Mouse (Mus musculus): ENCODE data around the gene Arhgef38. TPM values are rescaled to one million over a fixed set of nuclear protein-coding genes. Genes with fewer than 3 reads are reported as not detected.
A peak's percentile ranks its signal among the peaks of the same experiment; 100 is the strongest.

The Arhgef38 gene
- total RNA-seq (2014; rRNA removed) (0.15 and 0.33 TPM in 2 replicates), polyA plus RNA-seq (2015; fragmentation: Nextera tagmentation; extraction: Ambion mirVana) (0.05 and 0.12 TPM in 2 replicates)

DNA sequence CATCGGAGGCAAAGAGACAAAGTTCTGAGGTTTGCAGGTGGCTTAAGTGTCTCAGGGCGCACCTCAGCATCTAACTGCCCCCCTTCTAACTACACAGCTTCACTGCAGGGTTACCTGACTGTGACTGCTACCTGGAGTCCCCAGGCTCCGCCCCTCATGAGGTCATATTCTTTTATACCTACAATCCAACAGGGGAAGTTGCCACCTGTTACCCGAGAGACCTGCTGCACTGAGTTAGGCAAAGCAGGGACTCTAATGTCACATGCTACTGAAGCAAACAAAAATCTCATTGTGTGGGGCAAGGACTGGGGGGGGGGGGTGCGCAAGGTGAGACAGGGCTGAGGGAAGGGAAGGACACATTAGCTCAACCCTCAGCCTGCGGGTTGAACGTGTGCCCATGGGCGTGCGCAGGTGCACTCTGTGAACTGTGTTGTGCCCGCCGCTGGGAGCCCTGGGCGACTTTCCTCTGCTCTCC is at the start of gene Arhgef38:
Gene Arhgef38 (minus strand): TSS at position 129 of the 475 bp plus-strand sequence.
- H3K9ac ChIP-seq: no peak within 1 kb of the TSS
- 59% methylated on average over 11 of the region's 12 CpGs for WGBS
- no peaks in the 10 kb centered on the region for H3K36me3 ChIP-seq (ENCODE audit: insufficient read depth)
- H3K4me1 ChIP-seq (ENCODE audit: insufficient read depth): no peaks in the 10 kb centered on the region
- no peak for ATAC-seq
- no peak within 1 kb of the TSS for H3K4me2 ChIP-seq (ENCODE audit: low read depth)
- no peaks in the 10 kb centered on the region for H3K9me3 ChIP-seq (ENCODE audit: low read length)
- no peak within 1 kb of the TSS for H3K27ac ChIP-seq (ENCODE audit: low read depth, low read length)
- no peaks in the 10 kb centered on the region for H3K27me3 ChIP-seq (ENCODE audit: insufficient read depth, low read length)
- no peak within 1 kb of the TSS for H3K4me3 ChIP-seq (ENCODE audit: low read depth, low read length)
- DNase-seq: no peak
- TF ChIP-seq CTCF (IDR thresholded peaks at IDR 0.05; ENCODE audit: low read depth): no peak

DNA sequence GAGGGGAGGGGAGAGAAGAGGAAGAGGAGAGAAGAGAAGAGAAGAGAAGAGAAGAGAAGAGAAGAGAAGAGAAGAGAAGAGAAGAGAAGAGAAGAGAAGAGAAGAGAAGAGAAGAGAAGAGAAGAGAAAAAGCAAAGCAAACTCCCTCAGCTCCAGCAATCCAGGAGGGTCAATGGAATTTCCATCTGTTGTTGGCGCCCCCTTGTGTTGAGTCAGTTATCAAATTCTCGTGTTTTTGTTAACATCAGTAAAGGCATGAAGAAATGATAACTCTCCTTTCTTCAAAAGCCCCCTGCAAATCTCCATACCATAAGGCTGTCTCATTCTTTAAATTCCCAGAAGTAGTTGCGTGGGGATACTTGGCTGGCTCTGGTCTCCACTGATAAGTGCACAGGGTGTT is 37.1 kb upstream of the Arhgef38 start:
- DNase-seq: peak; percentile 73
- WGBS: 21% methylated on average over 3 of the region's 3 CpGs
- ATAC-seq: no peak
- no peak overlapping the region for H3K4me2 ChIP-seq (ENCODE audit: low read depth)
- peak; percentile 62 for TF ChIP-seq CTCF (IDR thresholded peaks at IDR 0.05; ENCODE audit: low read depth)
- H3K27ac ChIP-seq (ENCODE audit: low read depth, low read length): no peak overlapping the region
- no peak overlapping the region for H3K4me3 ChIP-seq (ENCODE audit: low read depth, low read length)
- H3K9me3 ChIP-seq (ENCODE audit: low read length): no peaks in the 10 kb centered on the region
- no peak overlapping the region for H3K9ac ChIP-seq
- H3K27me3 ChIP-seq (ENCODE audit: insufficient read depth, low read length): no peaks in the 10 kb centered on the region
- H3K4me1 ChIP-seq (ENCODE audit: insufficient read depth): no peaks in the 10 kb centered on the region
- no peaks in the 10 kb centered on the region for H3K36me3 ChIP-seq (ENCODE audit: insufficient read depth)

DNA sequence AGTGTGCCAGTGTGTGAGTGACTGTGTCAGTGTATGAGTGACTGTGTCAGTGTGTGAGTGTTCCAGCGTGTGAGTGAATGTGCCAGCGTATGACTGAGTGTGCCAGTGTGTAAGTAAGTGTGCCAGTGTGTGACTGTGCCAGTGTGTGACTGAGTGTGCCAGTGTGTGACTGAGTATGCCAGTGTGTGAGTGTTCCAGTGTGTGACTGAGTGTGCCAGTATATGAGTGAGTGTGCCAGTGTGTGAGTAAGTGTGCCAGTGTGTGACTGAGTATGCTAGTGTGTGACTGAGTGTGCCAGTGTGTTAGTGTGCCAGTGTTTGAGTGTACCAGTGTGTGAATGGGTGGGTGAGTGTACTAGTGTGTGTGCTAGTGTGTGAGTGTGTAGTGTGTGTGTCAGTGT is 24.1 kb upstream of the Arhgef38 start:
- Histone ChIP-seq H3K4me1 (ENCODE audit: insufficient read depth) (no peaks in the 10 kb centered on the region), H3K4me3 (ENCODE audit: low read depth, low read length) (no peak overlapping the region), H3K9ac (no peak overlapping the region), H3K27me3 (ENCODE audit: insufficient read depth, low read length) (no peaks in the 10 kb centered on the region), H3K4me2 (ENCODE audit: low read depth) (no peak overlapping the region), H3K27ac (ENCODE audit: low read depth, low read length) (no peak overlapping the region), H3K36me3 (ENCODE audit: insufficient read depth) (no peaks in the 10 kb centered on the region), H3K9me3 (ENCODE audit: low read length) (no peaks in the 10 kb centered on the region)
- no peak for ATAC-seq
- DNase-seq: no peak
- TF ChIP-seq CTCF (IDR thresholded peaks at IDR 0.05; ENCODE audit: low read depth): no peak
- WGBS: 93% methylated on average over 2 of the region's 2 CpGs

DNA sequence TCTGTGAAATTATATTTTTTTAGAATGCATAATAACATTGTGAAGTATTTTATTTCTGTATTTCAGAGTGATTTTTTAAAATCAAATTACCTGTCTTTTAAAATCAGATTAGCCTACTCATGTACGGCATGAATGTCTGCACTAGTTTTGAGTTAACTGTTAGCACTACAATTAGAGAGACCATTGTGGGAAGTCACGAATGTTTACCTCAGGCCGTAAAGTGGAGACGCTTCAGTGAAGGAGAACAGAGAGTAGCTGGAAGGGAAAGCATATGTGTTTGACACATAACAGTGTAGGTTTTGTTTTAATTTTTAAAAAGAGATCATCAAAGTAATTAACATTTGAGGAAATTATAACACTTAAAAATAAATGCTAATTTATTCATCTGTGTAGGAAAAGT is 21.1 kb upstream of the Arhgef38 start:
- no peaks in the 10 kb centered on the region for H3K27me3 ChIP-seq (ENCODE audit: insufficient read depth, low read length)
- DNase-seq: no peak
- no peak for ATAC-seq
- H3K4me2 ChIP-seq (ENCODE audit: low read depth): no peak overlapping the region
- no peaks in the 10 kb centered on the region for H3K4me1 ChIP-seq (ENCODE audit: insufficient read depth)
- WGBS: 58% methylated on average over 4 of the region's 4 CpGs
- no peak overlapping the region for H3K27ac ChIP-seq (ENCODE audit: low read depth, low read length)
- no peaks in the 10 kb centered on the region for H3K36me3 ChIP-seq (ENCODE audit: insufficient read depth)
- no peak overlapping the region for H3K9ac ChIP-seq
- no peak overlapping the region for H3K4me3 ChIP-seq (ENCODE audit: low read depth, low read length)
- no peak for TF ChIP-seq CTCF (IDR thresholded peaks at IDR 0.05; ENCODE audit: low read depth)
- no peaks in the 10 kb centered on the region for H3K9me3 ChIP-seq (ENCODE audit: low read length)

DNA sequence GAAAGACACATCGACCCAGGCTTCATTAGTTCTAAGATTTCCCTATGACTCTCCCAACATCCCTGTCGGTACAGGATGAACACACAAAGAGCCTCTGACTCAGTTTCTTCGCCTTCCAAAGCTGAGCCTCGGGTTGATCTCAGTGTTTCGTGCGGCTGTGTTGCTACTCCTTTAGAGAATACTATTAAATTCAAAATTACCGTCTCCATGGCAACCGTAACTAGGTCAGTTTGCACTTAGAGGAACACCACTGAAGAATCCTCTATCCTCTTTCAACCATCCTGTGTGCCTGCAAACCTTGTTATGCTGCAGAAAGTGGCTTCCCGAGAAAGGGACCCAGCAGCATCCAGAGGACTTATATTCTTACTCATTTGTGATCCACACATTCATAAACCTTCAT is 9.3 kb upstream of the Arhgef38 start:
- TF ChIP-seq CTCF (IDR thresholded peaks at IDR 0.05; ENCODE audit: low read depth): no peak
- Histone ChIP-seq H3K4me1 (ENCODE audit: insufficient read depth) (peaks cover 9% of the 10 kb centered on the region; the same call in 1 of the 2 replicates), H3K9ac (no peak overlapping the region), H3K4me2 (ENCODE audit: low read depth) (no peak overlapping the region), H3K4me3 (ENCODE audit: low read depth, low read length) (no peak overlapping the region), H3K36me3 (ENCODE audit: insufficient read depth) (no peaks in the 10 kb centered on the region), H3K9me3 (ENCODE audit: low read length) (no peaks in the 10 kb centered on the region), H3K27ac (ENCODE audit: low read depth, low read length) (peak overlapping the region; percentile 69), H3K27me3 (ENCODE audit: insufficient read depth, low read length) (no peaks in the 10 kb centered on the region)
- WGBS: 34% methylated on average over 9 of the region's 9 CpGs
- DNase-seq (peak; percentile 76), ATAC-seq (peak; percentile 91)

DNA sequence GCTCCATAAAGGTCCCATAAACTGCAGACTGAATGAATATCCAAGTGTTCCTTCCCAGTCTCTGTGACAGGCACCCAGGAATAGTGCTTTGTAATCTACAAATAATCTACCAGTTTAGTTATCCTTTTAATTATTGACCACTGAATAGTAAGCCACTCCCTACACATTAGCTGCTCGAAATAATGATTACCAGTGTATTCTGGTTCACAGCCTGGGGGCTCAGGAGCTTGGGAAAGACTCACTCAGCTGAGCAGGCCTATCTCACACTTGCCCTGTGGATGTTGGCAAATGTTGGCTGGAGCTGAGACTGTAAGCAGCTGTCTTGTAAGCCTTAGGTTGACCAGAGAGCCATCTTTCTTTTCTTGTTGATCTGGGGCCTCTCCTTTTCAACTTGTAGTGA is 7.2 kb upstream of the Arhgef38 start:
- 49% methylated on average over 1 of the region's 1 CpGs for WGBS
- no peak for TF ChIP-seq CTCF (IDR thresholded peaks at IDR 0.05; ENCODE audit: low read depth)
- Histone ChIP-seq H3K4me1 (ENCODE audit: insufficient read depth) (peaks cover 9% of the 10 kb centered on the region; the same call in 1 of the 2 replicates), H3K9me3 (ENCODE audit: low read length) (no peaks in the 10 kb centered on the region), H3K9ac (no peak overlapping the region), H3K4me2 (ENCODE audit: low read depth) (no peak overlapping the region), H3K36me3 (ENCODE audit: insufficient read depth) (no peaks in the 10 kb centered on the region), H3K4me3 (ENCODE audit: low read depth, low read length) (no peak overlapping the region), H3K27ac (ENCODE audit: low read depth, low read length) (no peak overlapping the region), H3K27me3 (ENCODE audit: insufficient read depth, low read length) (no peaks in the 10 kb centered on the region)
- DNase-seq (no peak), ATAC-seq (no peak)

DNA sequence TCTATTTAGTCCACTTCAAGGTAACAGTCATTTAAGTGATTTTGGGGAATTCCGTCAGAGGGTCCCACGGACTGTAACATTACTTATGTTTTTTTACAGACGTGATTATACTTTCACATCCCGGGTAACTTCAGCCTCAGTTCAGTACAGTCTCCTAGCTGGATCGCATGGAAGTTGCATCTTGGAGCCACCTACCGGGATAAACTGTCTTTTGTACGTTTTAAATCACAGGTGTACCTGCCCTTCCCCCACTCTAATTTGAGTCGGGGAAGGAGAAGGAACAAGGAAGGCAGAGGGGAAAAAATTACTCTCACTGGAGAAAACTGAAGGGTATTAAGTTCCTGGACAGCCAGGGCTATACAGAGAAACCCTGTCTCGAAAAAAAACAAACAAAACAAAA is 756 bp downstream of the Arhgef38 start:
- no peaks in the 10 kb centered on the region for H3K9me3 ChIP-seq (ENCODE audit: low read length)
- no peak overlapping the region for H3K27ac ChIP-seq (ENCODE audit: low read depth, low read length)
- TF ChIP-seq CTCF (IDR thresholded peaks at IDR 0.05; ENCODE audit: low read depth): no peak
- no peaks in the 10 kb centered on the region for H3K27me3 ChIP-seq (ENCODE audit: insufficient read depth, low read length)
- H3K4me3 ChIP-seq (ENCODE audit: low read depth, low read length): no peak overlapping the region
- no peaks in the 10 kb centered on the region for H3K36me3 ChIP-seq (ENCODE audit: insufficient read depth)
- no peak overlapping the region for H3K4me2 ChIP-seq (ENCODE audit: low read depth)
- WGBS: 62% methylated on average over 9 of the region's 9 CpGs
- no peaks in the 10 kb centered on the region for H3K4me1 ChIP-seq (ENCODE audit: insufficient read depth)
- ATAC-seq (no peak), DNase-seq (no peak)
- no peak overlapping the region for H3K9ac ChIP-seq
